Mouse (Mus musculus) ES-E14 (cell line): ENCODE data around the gene Cmss1. TPM values are rescaled to one million over a fixed set of nuclear protein-coding genes. Genes with fewer than 3 reads are reported as not detected.

Experiments
- DNase-seq: peaks from one replicate; pipeline ENCODE4 v3.0.0-alpha.2; 2013; ENCODE audit warnings: low read depth, low spot score
- H3K27ac ChIP-seq: 2 replicates; pipeline ENCODE4 v1.5.1; 2012; ENCODE audit warnings: low read depth, mild to moderate bottlenecking, low read length, moderate library complexity, mixed read lengths; ENCODE audit not compliant: poor library complexity, insufficient read depth, severe bottlenecking
- H3K36me3 ChIP-seq: 2 replicates; pipeline ENCODE4 v1.6.1; 2012; ENCODE audit warnings: mild to moderate bottlenecking, low read length, moderate library complexity, mixed read lengths; ENCODE audit not compliant: control insufficient read depth, poor library complexity, insufficient read depth, severe bottlenecking
- H3K4me1 ChIP-seq, 2 experiments: fragments of 150-350 bp in 1 of 2; sonication (generic) in 1 of 2; 2 replicates each; pipeline ENCODE4 v1.6.1; 2012; ENCODE audit warnings: low read length in 2 of 2, mild to moderate bottlenecking in 1 of 2, mixed read lengths in 1 of 2; ENCODE audit not compliant: control insufficient read depth in 2 of 2, insufficient read depth in 2 of 2, poor library complexity in 1 of 2
- H3K4me3 ChIP-seq, 2 experiments: fragments of 150-350 bp in 1 of 2; sonication (generic) in 1 of 2; 2 replicates each; pipeline ENCODE4 v1.5.1; 2012; ENCODE audit warnings: low read length in 2 of 2, low read depth in 1 of 2, mild to moderate bottlenecking in 1 of 2, mixed read lengths in 1 of 2; ENCODE audit not compliant: insufficient read depth in 1 of 2, poor library complexity in 1 of 2, severe bottlenecking in 1 of 2
- H3K9ac ChIP-seq: 2 replicates; pipeline ENCODE4 v1.6.1; 2012; ENCODE audit warnings: low read depth, mild to moderate bottlenecking, low read length, mixed read lengths; ENCODE audit not compliant: poor library complexity, insufficient read depth, severe bottlenecking
- H3K9me3 ChIP-seq: fragments of 150-350 bp; sonication (generic); 2 replicates; pipeline ENCODE4 v1.6.1; 2012; ENCODE audit warnings: low read depth, mild to moderate bottlenecking, low read length; ENCODE audit not compliant: control insufficient read depth, insufficient read depth
- CHD2 ChIP-seq: IDR thresholded peaks from 2 replicates; pipeline ENCODE4 v1.6.1; 2014; ENCODE audit warnings: mild to moderate bottlenecking, low read depth, low read length, inconsistent platforms
- HCFC1 ChIP-seq: IDR thresholded peaks from 2 replicates; pipeline ENCODE4 v1.6.1; 2012; ENCODE audit warnings: low read length, inconsistent platforms, borderline replicate concordance; ENCODE audit not compliant: insufficient read depth
- MAFK ChIP-seq: IDR thresholded peaks from 2 replicates; pipeline ENCODE4 v1.6.1; 2014; ENCODE audit warnings: mild to moderate bottlenecking, low read depth, low read length, inconsistent platforms; ENCODE audit not compliant: insufficient read depth
- ZC3H11A ChIP-seq: IDR thresholded peaks from 2 replicates; pipeline ENCODE4 v1.6.1; 2012; ENCODE audit warnings: low read depth, mild to moderate bottlenecking, inconsistent platforms, low read length, borderline replicate concordance
- ZNF384 ChIP-seq: IDR thresholded peaks from 2 replicates; pipeline ENCODE4 v1.6.1; 2012; ENCODE audit warnings: low read depth, low read length, inconsistent platforms
- in situ Hi-C, 2 experiments: fragments of 600-800 bp; cut with MboI; formaldehyde crosslinking; loops; one replicate each; pipeline ENCODE4 v1.15.1; 2025; ENCODE audit warnings: low sequenced_read_pairs in 2 of 2, inconsistent platforms in 1 of 2; ENCODE audit not compliant: unreplicated experiment in 2 of 2
- total RNA-seq: library from RNA; depleted of rRNA; stranded (reverse); fragments of 300-350 nt; gene quantifications from 2 replicates; pipeline ENCODE4 v1.2.3, GENCODE M21; 2012

Cmss1 gene
- total RNA-seq, 1 experiment: 58.7 TPM

GRCm38 (mm10) chr16:57495476-57496203 lies 111.0 kb downstream of the Cmss1 start:
- Histone ChIP-seq H3K9ac (no peak overlapping the region), H3K36me3 (no peaks in the 10 kb centered on the region), H3K4me3 (no peak overlapping the region), H3K4me1 (no peaks in the 10 kb centered on the region), H3K9me3 (no peaks in the 10 kb centered on the region), H3K27ac (no peak overlapping the region)
- TF ChIP-seq MAFK: no peak
- TF ChIP-seq ZNF384: no peak
- no peak for TF ChIP-seq HCFC1
- TF ChIP-seq CHD2: no peak
- TF ChIP-seq ZC3H11A: no peak
- in situ Hi-C loops: no loop called here
- DNase-seq: no peak

- TF ChIP-seq MAFK: no peak
- no peak for TF ChIP-seq ZC3H11A
- no peak for TF ChIP-seq HCFC1
- TF ChIP-seq ZNF384: no peak
- no peak for TF ChIP-seq CHD2
- in situ Hi-C loops: no loop called here
- H3K9ac ChIP-seq: no peak overlapping the region
- H3K36me3 ChIP-seq: no peaks in the 10 kb centered on the region
- no peak for DNase-seq
- no peaks in the 10 kb centered on the region for H3K9me3 ChIP-seq
- no peak overlapping the region for H3K27ac ChIP-seq
- 0 out of 4 replicates have a peak, but pooled peaks cover 0 to 2% of the 10 kb centered on the region in 2 experiments for H3K4me1 ChIP-seq
- no peak overlapping the region for H3K4me3 ChIP-seq
Measured at GRCm38 (mm10) chr16:57491853-57492252, 114.8 kb downstream of the Cmss1 start.

- no peak overlapping the region for H3K4me3 ChIP-seq
- TF ChIP-seq ZNF384: no peak
- TF ChIP-seq CHD2: no peak
- no peak for TF ChIP-seq ZC3H11A
- TF ChIP-seq HCFC1: no peak
- no peak for TF ChIP-seq MAFK
- H3K9ac ChIP-seq: no peak overlapping the region
- 0 out of 4 replicates have a peak, but pooled peaks cover 0 to 2% of the 10 kb centered on the region in 2 experiments for H3K4me1 ChIP-seq
- DNase-seq: no peak
- H3K36me3 ChIP-seq: no peaks in the 10 kb centered on the region
- no peaks in the 10 kb centered on the region for H3K9me3 ChIP-seq
- H3K27ac ChIP-seq: no peak overlapping the region
- in situ Hi-C loops: no loop called here
Measured at GRCm38 (mm10) chr16:57490691-57491090, 116.0 kb downstream of the Cmss1 start.

GRCm38 (mm10) chr16:57488661-57489060 lies 118.0 kb downstream of the Cmss1 start:
- H3K9me3 ChIP-seq: no peaks in the 10 kb centered on the region
- H3K4me3 ChIP-seq: no peak overlapping the region
- in situ Hi-C loops: no loop called here
- H3K9ac ChIP-seq: no peak overlapping the region
- no peak for DNase-seq
- TF ChIP-seq ZNF384 (no peak), MAFK (no peak), HCFC1 (no peak), CHD2 (no peak), ZC3H11A (no peak)
- H3K4me1 ChIP-seq: 0 out of 4 replicates have a peak, but pooled peaks cover 0 to 2% of the 10 kb centered on the region in 2 experiments
- no peak overlapping the region for H3K27ac ChIP-seq
- no peaks in the 10 kb centered on the region for H3K36me3 ChIP-seq
